Mouse (Mus musculus) bone marrow macrophage, adult 2 months (primary cell): ENCODE data around the gene Glb1. TPM values are rescaled to one million over a fixed set of nuclear protein-coding genes. Genes with fewer than 3 reads are reported as not detected.

Experiments used
- H3K27ac ChIP-seq: 2 replicates; pipeline ENCODE4 v1.5.1; 2012; ENCODE audit warnings: low read depth, low read length; ENCODE audit not compliant: insufficient read depth
- H3K4me1 ChIP-seq: 2 replicates; pipeline ENCODE4 v1.6.1; 2012; ENCODE audit warnings: low read length; ENCODE audit not compliant: control insufficient read depth, insufficient read depth
- H3K4me3 ChIP-seq: 2 replicates; pipeline ENCODE4 v1.5.1; 2012; ENCODE audit warnings: mild to moderate bottlenecking, low read length, moderate library complexity; ENCODE audit not compliant: insufficient read depth
- CTCF ChIP-seq: IDR thresholded peaks from 2 replicates; pipeline ENCODE4 v1.5.1; 2012; ENCODE audit warnings: low read depth, mild to moderate bottlenecking, low read length, moderate library complexity
- POLR2A ChIP-seq: IDR thresholded peaks from 2 replicates; pipeline ENCODE4 v1.6.1; 2012; ENCODE audit warnings: mild to moderate bottlenecking, low read depth, low read length, borderline replicate concordance
- polyA plus RNA-seq: library from polyadenylated mRNA; stranded (reverse); fragments of >200 nt; gene quantifications from 2 replicates; pipeline ENCODE4 v1.2.4, GENCODE M21; 2012; ENCODE audit not compliant: missing spikeins, insufficient read depth, insufficient read length

Gene Glb1
- polyA plus RNA-seq, 1 experiment = 74.4 TPM

DNA sequence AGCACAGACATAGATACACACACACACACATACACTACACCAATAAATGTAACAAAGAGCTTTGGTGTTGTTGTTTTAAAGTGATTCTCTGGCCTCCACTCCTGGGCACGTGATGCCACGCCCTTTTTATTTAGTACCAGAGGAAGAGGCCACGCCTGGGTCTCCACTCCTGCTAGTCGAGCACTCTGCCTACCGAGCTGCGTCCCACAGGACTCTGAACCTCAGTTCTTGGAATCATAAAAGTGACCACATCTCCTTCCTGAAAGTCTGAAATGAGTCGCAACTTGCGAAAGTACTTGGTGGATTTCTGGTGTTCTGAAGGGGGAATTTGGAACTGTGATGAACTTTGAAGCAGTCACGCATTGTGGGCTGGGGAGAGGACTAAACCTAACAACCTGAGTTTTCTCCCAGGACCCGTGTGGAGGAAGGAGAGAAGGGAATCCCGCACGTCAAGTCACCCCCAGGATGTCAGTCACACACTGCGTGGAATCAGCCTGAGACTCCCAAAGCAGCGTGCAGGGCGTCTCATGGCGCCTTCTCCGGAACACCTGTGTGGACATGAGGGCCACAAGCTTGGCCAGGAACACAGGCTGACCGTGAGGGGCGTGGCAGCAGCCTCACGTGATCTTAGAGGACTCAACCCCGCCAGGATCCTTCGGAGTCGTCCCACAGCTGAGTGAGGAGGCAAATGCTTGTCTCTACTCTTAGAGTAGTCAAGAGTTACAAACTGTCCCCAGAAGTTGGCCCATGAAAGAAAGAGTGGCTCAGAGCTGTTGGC is 86.8 kb downstream of the Glb1 start:
- Histone ChIP-seq H3K4me3 (no peak overlapping the region), H3K4me1 (no peaks in the 10 kb centered on the region)

DNA sequence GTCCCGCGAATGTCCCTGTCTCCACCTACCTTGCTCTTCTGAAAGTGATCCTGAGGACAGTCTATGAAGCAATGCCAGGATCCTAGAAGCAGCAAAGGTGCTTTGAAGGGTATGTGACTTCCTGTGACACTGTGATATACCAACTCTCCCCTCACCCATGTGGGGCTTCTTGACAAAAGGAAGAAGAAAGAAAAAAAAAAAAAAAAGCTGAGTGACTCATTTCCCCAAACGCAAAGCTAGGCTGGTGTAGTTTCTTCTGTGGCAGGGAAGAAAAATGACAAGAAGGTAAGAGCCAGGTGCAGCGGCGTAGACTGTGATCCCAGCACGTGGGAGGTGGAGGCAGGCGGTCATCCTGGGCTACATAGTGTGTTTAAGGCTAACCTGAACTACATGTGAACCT is 95.6 kb downstream of the Glb1 start:
- Histone ChIP-seq H3K4me1 (peaks cover 7% of the 10 kb centered on the region), H3K27ac (no peak overlapping the region), H3K4me3 (no peak overlapping the region)
- TF ChIP-seq POLR2A = no peak
- no peak for TF ChIP-seq CTCF

More for the DNA sequence above, 86.8 kb downstream of the Glb1 start:
- H3K27ac ChIP-seq = no peak overlapping the region
- TF ChIP-seq POLR2A (no peak), CTCF (no peak)

DNA sequence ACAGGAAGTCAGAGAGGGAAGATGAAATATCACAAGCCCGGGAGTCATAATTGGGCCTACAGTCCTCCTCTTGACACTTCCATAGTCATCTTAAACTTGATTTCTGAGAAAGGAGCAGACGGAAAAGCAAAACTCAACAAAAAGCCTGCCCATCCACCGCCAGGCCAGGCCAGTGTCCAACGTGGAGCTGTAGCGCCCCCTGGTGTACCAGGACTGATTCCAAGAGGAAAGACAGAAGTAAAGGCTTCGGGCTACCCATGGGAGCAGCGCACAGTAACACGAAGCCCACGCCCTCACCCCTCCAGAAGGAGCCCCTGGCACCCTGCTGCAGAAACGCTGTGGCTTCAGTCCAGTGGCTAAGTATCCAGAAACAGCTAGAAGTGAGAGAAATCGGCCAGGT is 97.3 kb downstream of the Glb1 start:
- Histone ChIP-seq H3K27ac (no peak overlapping the region), H3K4me3 (no peak overlapping the region), H3K4me1 (peaks cover 7% of the 10 kb centered on the region)
- no peak for TF ChIP-seq POLR2A
- peak; percentile 70 for TF ChIP-seq CTCF

DNA sequence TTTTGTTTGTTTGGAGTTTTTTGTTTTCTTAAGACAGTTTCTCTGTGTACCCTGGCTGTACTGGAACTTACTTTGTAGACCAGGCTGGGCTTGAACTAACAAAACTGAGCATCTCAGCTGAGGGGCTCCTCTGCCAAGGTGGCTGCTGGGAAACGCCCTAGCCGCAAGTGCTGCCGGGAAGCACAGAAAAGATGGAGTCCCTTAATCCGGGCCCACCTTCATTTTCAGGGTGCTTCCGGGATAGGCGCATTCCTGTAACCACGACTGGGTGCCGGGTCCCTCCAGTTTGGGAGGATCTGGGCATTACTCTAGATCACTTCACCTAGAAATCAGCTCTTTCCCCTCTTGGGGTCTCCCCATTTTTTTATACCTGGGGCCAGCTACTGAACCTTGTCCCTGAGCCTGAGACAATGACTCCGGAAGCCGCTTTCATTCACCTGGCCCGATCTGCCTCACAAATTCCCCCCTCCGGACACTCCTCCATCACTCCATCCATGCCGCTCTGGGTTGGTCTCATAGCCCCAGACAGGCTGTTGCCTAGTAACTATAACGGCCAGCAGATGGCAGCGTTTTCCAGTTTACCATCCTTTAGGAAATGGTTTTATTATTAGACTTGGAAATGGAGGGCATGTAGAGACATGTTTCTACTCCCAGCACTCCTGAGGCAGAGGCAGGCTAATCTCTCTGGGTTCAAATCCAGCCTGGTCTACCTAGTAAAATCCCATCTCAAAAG is 99.1 kb downstream of the Glb1 start:
- 0 out of 2 replicates have a peak, but pooled peaks have one; percentile 15 for TF ChIP-seq CTCF
- no peak for TF ChIP-seq POLR2A
- peaks cover 7% of the 10 kb centered on the region for H3K4me1 ChIP-seq
- H3K4me3 ChIP-seq = no peak overlapping the region
- no peak overlapping the region for H3K27ac ChIP-seq

DNA sequence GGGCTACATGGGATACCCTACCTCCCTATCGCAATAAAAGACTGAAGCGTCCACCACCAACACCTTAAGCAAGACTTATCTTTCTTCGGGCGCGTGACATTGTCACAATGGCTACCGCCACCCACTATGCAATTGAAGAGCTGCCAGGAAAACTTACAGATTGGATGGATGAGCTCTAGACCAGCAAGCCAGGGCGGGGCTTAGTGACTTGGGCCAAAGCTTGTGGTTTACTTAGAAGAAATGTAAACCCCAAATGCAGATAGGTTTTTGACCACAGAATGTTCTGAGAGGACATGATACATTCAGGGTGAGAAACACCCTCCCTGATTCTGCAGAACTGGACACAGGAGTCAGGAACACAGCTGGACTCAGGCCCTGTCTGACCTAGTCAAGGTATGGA is 100.2 kb downstream of the Glb1 start:
- Histone ChIP-seq H3K4me1 (peaks cover 7% of the 10 kb centered on the region), H3K4me3 (no peak overlapping the region), H3K27ac (no peak overlapping the region)
- TF ChIP-seq CTCF = no peak
- TF ChIP-seq POLR2A = no peak

DNA sequence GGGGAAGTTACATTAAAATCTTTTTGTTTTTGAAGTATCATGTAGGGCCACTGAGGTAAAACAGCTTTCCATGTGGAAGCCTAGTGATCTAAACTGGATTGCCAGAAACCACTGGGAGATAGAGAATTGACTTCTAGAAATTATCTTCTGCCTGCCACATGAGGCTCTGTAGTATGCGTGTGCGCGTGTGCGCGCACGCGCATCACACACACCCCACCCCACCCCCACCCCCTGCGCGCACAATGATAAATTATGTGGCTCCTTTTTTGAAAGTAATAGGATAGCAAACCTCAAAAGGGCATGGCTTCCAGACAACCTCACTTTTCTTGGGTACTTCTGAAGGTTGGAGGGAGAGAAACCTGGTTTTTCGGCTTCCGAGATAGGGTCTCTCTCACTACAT is 101.0 kb downstream of the Glb1 start:
- TF ChIP-seq POLR2A (no peak), CTCF (no peak)
- Histone ChIP-seq H3K27ac (no peak overlapping the region), H3K4me1 (peaks cover 10% of the 10 kb centered on the region), H3K4me3 (no peak overlapping the region)

DNA sequence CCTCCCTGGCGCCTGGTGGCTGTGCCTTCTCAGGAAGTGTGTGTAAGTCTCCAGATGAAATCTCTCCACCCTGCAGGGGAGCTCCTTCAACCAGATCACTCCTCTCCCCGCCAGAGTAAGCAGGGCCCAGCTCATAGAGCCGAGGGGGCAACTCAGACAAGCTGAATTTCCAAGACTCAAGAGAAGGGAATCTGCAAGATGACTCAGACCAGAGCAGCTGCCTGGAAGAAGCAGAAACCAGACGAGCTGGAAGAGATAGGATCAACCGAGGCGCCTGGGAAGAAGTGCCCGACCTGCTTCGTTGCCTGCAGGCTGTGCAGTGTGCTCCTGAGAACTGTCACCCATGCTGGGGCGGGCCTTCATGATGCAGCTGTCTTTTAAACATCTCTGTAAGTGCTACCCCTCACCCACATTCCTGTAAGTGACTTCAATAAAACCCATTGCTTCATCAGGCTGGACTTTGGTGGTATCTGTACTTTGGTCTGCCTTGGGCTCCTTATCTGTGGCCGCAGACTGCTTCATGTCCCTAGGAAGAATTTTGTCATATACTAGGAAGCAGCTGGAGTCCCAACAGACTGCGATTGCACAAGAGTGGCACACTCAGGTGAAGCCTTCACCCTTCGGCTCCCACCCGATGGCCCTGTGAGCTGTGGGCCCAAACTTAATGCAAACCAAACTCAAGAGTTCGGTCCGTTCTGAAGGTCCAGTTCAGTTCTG is 102.0 kb downstream of the Glb1 start:
- Histone ChIP-seq H3K27ac (no peak overlapping the region), H3K4me1 (peaks cover 10% of the 10 kb centered on the region), H3K4me3 (no peak overlapping the region)
- no peak for TF ChIP-seq CTCF
- no peak for TF ChIP-seq POLR2A

DNA sequence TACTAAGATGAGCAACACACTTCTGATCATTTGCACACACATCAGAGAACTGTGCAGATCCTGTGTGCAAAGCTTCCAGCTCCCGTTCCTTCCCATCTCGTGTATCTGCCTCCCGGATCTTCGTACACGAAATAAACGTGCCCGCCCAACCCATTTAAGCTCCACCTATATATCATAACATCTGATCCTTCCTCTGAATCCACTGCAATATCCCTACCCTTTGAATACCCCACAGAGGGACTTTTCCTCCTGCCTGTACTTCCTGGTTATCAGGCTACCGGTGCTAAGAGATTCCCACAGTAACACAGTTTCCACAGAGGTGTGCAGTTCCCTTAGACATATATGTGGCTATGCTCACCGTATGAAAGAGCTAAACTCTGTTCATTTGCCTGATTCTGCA is 103.9 kb downstream of the Glb1 start, which contains the start of gene Ccr4:
Ccr4 (minus strand) TSS at position 101 of the 400 bp plus-strand sequence.
- H3K4me3 ChIP-seq = no peak within 1 kb of the TSS
- H3K27ac ChIP-seq = no peak within 1 kb of the TSS
- no peak for TF ChIP-seq POLR2A
- TF ChIP-seq CTCF = no peak
- H3K4me1 ChIP-seq = peaks cover 10% of the 10 kb centered on the region

DNA sequence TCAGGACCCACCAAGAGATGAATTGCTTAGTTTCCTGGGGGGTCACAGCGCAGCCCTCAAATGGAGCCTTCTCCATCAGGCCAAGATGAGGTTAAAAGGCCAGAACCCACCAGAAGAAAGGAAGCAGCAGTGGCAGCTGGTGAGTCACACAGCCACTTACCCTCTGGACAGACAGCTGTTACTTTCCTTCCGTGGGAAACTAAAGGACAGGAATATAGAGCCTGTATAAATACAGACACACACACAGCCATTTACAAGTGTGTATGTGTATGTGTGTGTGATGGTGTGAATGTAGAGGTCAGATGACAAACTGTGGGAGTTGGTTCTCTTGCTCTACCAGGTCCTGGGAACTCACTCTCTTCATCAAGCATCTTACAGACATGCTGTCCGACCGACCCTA is 105.7 kb downstream of the Glb1 start:
- H3K4me3 ChIP-seq = no peak overlapping the region
- H3K4me1 ChIP-seq = peaks cover 10% of the 10 kb centered on the region
- TF ChIP-seq POLR2A = no peak
- H3K27ac ChIP-seq = no peak overlapping the region

DNA sequence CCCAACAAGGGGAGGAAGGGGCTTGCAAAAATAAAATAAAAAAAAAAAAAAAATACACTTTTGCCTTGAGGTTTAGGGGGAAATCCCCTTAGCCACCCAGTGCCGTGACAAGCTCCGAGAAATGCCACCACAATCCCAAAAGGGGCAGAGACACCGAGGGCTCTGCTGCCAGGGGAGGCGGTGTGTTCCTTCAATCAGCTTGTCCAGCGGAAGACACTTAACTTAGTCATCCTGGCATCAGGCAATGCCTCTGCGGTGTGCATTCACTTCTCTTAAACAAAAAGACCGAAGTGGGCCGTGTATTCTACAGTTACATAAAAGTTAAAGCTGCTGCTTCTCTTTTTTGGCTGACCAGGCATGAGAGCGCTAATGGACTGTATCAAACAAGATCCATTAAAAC is 106.5 kb downstream of the Glb1 start:
- Histone ChIP-seq H3K27ac (no peak overlapping the region), H3K4me3 (0 out of 2 replicates have a peak overlapping the region, but pooled peaks have one; percentile 24), H3K4me1 (peaks cover 10% of the 10 kb centered on the region)
- no peak for TF ChIP-seq POLR2A
- TF ChIP-seq CTCF = no peak
